Mouse (Mus musculus): ENCODE results near the gene Ift88.

DNA sequence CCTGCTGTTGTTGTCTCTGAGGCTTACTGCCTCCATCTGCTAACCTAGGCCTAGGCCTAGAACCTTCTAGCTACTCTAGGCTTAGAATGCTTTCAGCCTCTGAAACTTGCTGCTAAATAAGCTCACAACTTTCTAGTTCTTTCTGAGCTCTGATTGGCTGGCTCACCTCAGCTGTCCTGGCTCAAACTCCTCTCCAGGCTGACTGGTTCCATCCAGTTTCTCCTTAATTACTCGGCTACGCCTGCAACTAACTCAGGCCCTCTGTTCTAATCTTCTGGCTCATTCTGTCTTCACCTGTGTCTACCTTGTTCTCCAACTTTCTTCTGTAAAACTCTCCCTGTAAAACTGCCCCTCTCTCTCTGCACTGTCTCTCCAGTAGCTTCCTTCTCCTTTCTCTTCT, 28.4 kb upstream of the Ift88 start:
- no peak for TF ChIP-seq CTCF (IDR thresholded peaks at IDR 0.05; ENCODE audit: insufficient read depth, low read length)
- no peak for TF ChIP-seq POLR2A (IDR thresholded peaks at IDR 0.05; ENCODE audit: borderline replicate concordance, extremely low read depth, low read depth, low read length)
